ENCODE assay signal across 22 mouse cellular contexts in genomic region chr6:34628131-34628530, GRCm38 (mm10). TPM values are rescaled to one million over a fixed set of nuclear protein-coding genes. Genes with fewer than 3 reads are reported as not detected.
DNase-seq lines count a peak whose midpoint lies in the region; ATAC-seq and TF ChIP-seq lines count a peak whose summit lies in the region.
"Had no signal": no experiment of that assay in that cellular context is flagged by ENCODE, and none has a peak within 500 bp of the region (broad histone marks: within the 10 kb centered on the region; RNA-seq: fewer than 3 reads in every experiment).

No protein-coding gene starts in this region.

- no peak overlapping the region for H3K27ac ChIP-seq in intestine, embryonic 14.5 days (ENCODE audit: low read depth)
- no peak overlapping the region for H3K27ac ChIP-seq in intestine, embryonic 15.5 days
- H3K27ac ChIP-seq in embryonic fibroblast, embryonic 13.5 days (ENCODE audit: insufficient read depth, low read length) = peak overlapping the region; percentile 64
- no peak overlapping the region for H3K27ac ChIP-seq in hindbrain, embryonic 13.5 days
- H3K27ac ChIP-seq: embryonic facial prominence, embryonic 12.5 days; forebrain, embryonic 13.5 days; gastrocnemius, adult 2 months; heart, embryonic 10.5 days; hindbrain, embryonic 12.5 days; hindbrain, postnatal 0 days had no signal

- no peak overlapping the region for H3K4me2 ChIP-seq in intestine, embryonic 14.5 days (ENCODE audit: low read length)
- no peak overlapping the region for H3K4me2 ChIP-seq in intestine, embryonic 15.5 days (replicated peaks)
- no peak overlapping the region for H3K4me2 ChIP-seq in hindbrain, embryonic 13.5 days
- H3K4me2 ChIP-seq: embryonic facial prominence, embryonic 12.5 days; forebrain, embryonic 13.5 days; hindbrain, embryonic 12.5 days had no signal

- H3K4me1 ChIP-seq in intestine, embryonic 14.5 days (replicated peaks; ENCODE audit: control insufficient read depth, insufficient read depth, low read length) = peaks cover 16% of the 10 kb centered on the region; the same call in 1 of the 2 replicates
- H3K4me1 ChIP-seq in intestine, embryonic 15.5 days (replicated peaks) = no peaks in the 10 kb centered on the region
- peaks cover 31% of the 10 kb centered on the region for H3K4me1 ChIP-seq in embryonic fibroblast, embryonic 13.5 days (ENCODE audit: control insufficient read depth, insufficient read depth, low read length)
- H3K4me1 ChIP-seq in hindbrain, embryonic 13.5 days (replicated peaks) = no peaks in the 10 kb centered on the region
- H3K4me1 ChIP-seq: embryonic facial prominence, embryonic 12.5 days; forebrain, embryonic 13.5 days had no signal

- no peak overlapping the region for H3K4me3 ChIP-seq in intestine, embryonic 14.5 days (ENCODE audit: low read depth, low read length)
- H3K4me3 ChIP-seq in intestine, embryonic 15.5 days (replicated peaks) = no peak overlapping the region
- no peak overlapping the region for H3K4me3 ChIP-seq in embryonic fibroblast, embryonic 13.5 days (ENCODE audit: insufficient read depth, low read length)
- no peak overlapping the region for H3K4me3 ChIP-seq in hindbrain, embryonic 13.5 days
- H3K4me3 ChIP-seq: embryonic facial prominence, embryonic 12.5 days; forebrain, embryonic 13.5 days; gastrocnemius, adult 2 months; heart, embryonic 10.5 days; hindbrain, embryonic 12.5 days had no signal

- no peak overlapping the region for H3K9ac ChIP-seq in intestine, embryonic 14.5 days (ENCODE audit: low read length)
- no peak overlapping the region for H3K9ac ChIP-seq in intestine, embryonic 15.5 days
- no peak overlapping the region for H3K9ac ChIP-seq in hindbrain, embryonic 13.5 days
- H3K9ac ChIP-seq: embryonic facial prominence, embryonic 12.5 days; forebrain, embryonic 13.5 days; forebrain, postnatal 0 days; hindbrain, embryonic 12.5 days had no signal

- DNase-seq in intestine, embryonic 14.5 days (ENCODE audit: low spot score) = peak; percentile 20
- peak; percentile 42 for DNase-seq in 416B (ENCODE audit: low read depth)
- no peak for DNase-seq in B cell, adult 2 months
- DNase-seq: adrenal gland, adult 8-10 months; cerebellum, adult 11 months; cerebellum, adult 9-10 months; cerebellum, postnatal 25 days; forebrain, postnatal 0 days; gastrocnemius, adult 2 months; gastrocnemius, postnatal 25 days; heart, adult 18-20 months; kidney, adult 2 months had no signal

- no peak for TF ChIP-seq CTCF in embryonic fibroblast, embryonic 13.5 days (IDR thresholded peaks at IDR 0.05; ENCODE audit: borderline replicate concordance, insufficient read depth, low read length)

- H3K9me3 ChIP-seq in intestine, embryonic 14.5 days (ENCODE audit: control insufficient read depth, low read length) = no peaks in the 10 kb centered on the region
- no peaks in the 10 kb centered on the region for H3K9me3 ChIP-seq in intestine, embryonic 15.5 days
- no peaks in the 10 kb centered on the region for H3K9me3 ChIP-seq in hindbrain, embryonic 13.5 days
- H3K9me3 ChIP-seq: embryonic facial prominence, embryonic 12.5 days; forebrain, embryonic 13.5 days; heart, embryonic 10.5 days; hindbrain, embryonic 12.5 days had no signal

- no peak for TF ChIP-seq POLR2A in embryonic fibroblast, embryonic 13.5 days (IDR thresholded peaks at IDR 0.05; ENCODE audit: low read depth, low read length)

- 26% methylated on average over 1 of the region's 1 CpGs for WGBS in intestine, embryonic 14.5 days
- 45% methylated on average over 1 of the region's 1 CpGs for WGBS in intestine, embryonic 15.5 days
- 55% methylated on average over 1 of the region's 1 CpGs for WGBS in hindbrain, embryonic 13.5 days

- no peak for ATAC-seq in intestine, embryonic 14.5 days (replicated peaks; ENCODE audit: low FRiP score, low TSS enrichment, low read depth)
- no peak for ATAC-seq in intestine, embryonic 15.5 days
- ATAC-seq in hindbrain, embryonic 13.5 days (ENCODE audit: low FRiP score) = no peak
- ATAC-seq: forebrain, embryonic 13.5 days; forebrain, postnatal 0 days; hindbrain, postnatal 0 days; intestine, embryonic 16.5 days had no signal

- no peaks in the 10 kb centered on the region for H3K36me3 ChIP-seq in intestine, embryonic 14.5 days (ENCODE audit: control insufficient read depth, insufficient read depth, low read length)
- H3K36me3 ChIP-seq in intestine, embryonic 15.5 days = no peaks in the 10 kb centered on the region
- no peaks in the 10 kb centered on the region for H3K36me3 ChIP-seq in hindbrain, embryonic 13.5 days
- H3K36me3 ChIP-seq: embryonic facial prominence, embryonic 12.5 days; heart, embryonic 10.5 days; hindbrain, embryonic 12.5 days had no signal

- no peaks in the 10 kb centered on the region for H3K27me3 ChIP-seq in intestine, embryonic 14.5 days (replicated peaks; ENCODE audit: control insufficient read depth, insufficient read depth, low read length)
- no peaks in the 10 kb centered on the region for H3K27me3 ChIP-seq in intestine, embryonic 15.5 days (replicated peaks)
- no peaks in the 10 kb centered on the region for H3K27me3 ChIP-seq in hindbrain, embryonic 13.5 days
- H3K27me3 ChIP-seq: CH12.LX; embryonic facial prominence, embryonic 12.5 days; forebrain, embryonic 13.5 days; hindbrain, embryonic 12.5 days had no signal

RNA-seq across cellular contexts. Expression of gene Cald1, which starts 29.8 kb away (rescaled TPM):
- 309 and 368 TPM in 2 replicates for polyA plus RNA-seq in intestine, embryonic 14.5 days (2014; fragmentation: Nextera tagmentation; extraction: Ambion mirVana)
- 338 and 366 TPM in 2 replicates for polyA plus RNA-seq in intestine, embryonic 15.5 days (2015; fragmentation: Nextera tagmentation; extraction: Ambion mirVana)
- polyA plus RNA-seq in embryonic fibroblast, embryonic 13.5 days (2011; ENCODE audit: insufficient read length, low read depth, missing spikeins) = 1,420 and 1,765 TPM in 2 replicates
- polyA plus RNA-seq in hindbrain, embryonic 13.5 days (2015; fragmentation: Nextera tagmentation; extraction: Ambion mirVana) = 80.0 and 84.0 TPM in 2 replicates

Comparison
In these comparisons a context has a peak if more than half of its experiments do, and no peak if none do; other contexts are left out.
1. DNase-seq: peak in intestine, embryonic 14.5 days (single experiment) and 416B (single experiment); none in B cell, adult 2 months (0 of 2).